Mouse (Mus musculus) forebrain, embryonic 11.5 days (tissue): ENCODE data around the gene Tnnt2. TPM values are rescaled to one million over a fixed set of nuclear protein-coding genes. Genes with fewer than 3 reads are reported as not detected.

Experiments used
- ATAC-seq: fragments of 200-750 bp; cut with Nextera tagmentation; replicated peaks from 2 replicates; pipeline ENCODE4 v1.8.0; 2017; ENCODE audit warnings: moderate TSS enrichment; ENCODE audit not compliant: low FRiP score
- DNase-seq: peaks from one replicate; pipeline ENCODE4 v3.0.0-alpha.2; 2017; ENCODE audit warnings: low spot score
- H3K27ac ChIP-seq: fragments of 300-500 bp; sonication (generic); 2 replicates; pipeline ENCODE4 v1.5.1; 2014; ENCODE audit warnings: low read depth, low read length
- H3K27me3 ChIP-seq: fragments of 300-500 bp; sonication (generic); 2 replicates; pipeline ENCODE4 v1.6.1; 2014; ENCODE audit warnings: mild to moderate bottlenecking, low read length, mixed read lengths; ENCODE audit not compliant: control insufficient read depth, insufficient read depth
- H3K36me3 ChIP-seq: fragments of 300-500 bp; sonication (generic); 2 replicates; pipeline ENCODE4 v1.6.1; 2014; ENCODE audit warnings: mild to moderate bottlenecking, low read length, moderate library complexity, mixed read lengths; ENCODE audit not compliant: control insufficient read depth, insufficient read depth
- H3K4me1 ChIP-seq: fragments of 300-500 bp; sonication (generic); replicated peaks from 2 replicates; pipeline ENCODE4 v1.6.1; 2014; ENCODE audit warnings: low read length, mixed read lengths; ENCODE audit not compliant: control insufficient read depth, insufficient read depth
- H3K4me2 ChIP-seq: fragments of 300-500 bp; sonication (generic); 2 replicates; pipeline ENCODE4 v1.6.1; 2014; ENCODE audit warnings: low read depth, mild to moderate bottlenecking, low read length, moderate library complexity, mixed read lengths; ENCODE audit not compliant: severe bottlenecking
- H3K4me3 ChIP-seq: fragments of 300-500 bp; sonication (generic); 2 replicates; pipeline ENCODE4 v1.5.1; 2014; ENCODE audit warnings: low read depth, low read length
- H3K9ac ChIP-seq: fragments of 300-500 bp; sonication (generic); 2 replicates; pipeline ENCODE4 v1.6.1; 2014; ENCODE audit warnings: low read length
- H3K9me3 ChIP-seq: fragments of 300-500 bp; sonication (generic); 2 replicates; pipeline ENCODE4 v1.6.1; 2016; ENCODE audit warnings: low read length, mixed read lengths; ENCODE audit not compliant: control insufficient read depth
- WGBS: fragments of 180-500 bp; shearing (Covaris S2); extraction: QIAGEN DNeasy Blood & Tissue Kit; methylation state at CpG from one replicate; pipeline ENCODE4 v1.1.7; 2014; 5-methylcytosine and 5-hydroxymethylcytosine counted together
- polyA plus RNA-seq: library from polyadenylated mRNA; unstranded; fragments of >200 nt; fragmentation: Nextera tagmentation; extraction: Ambion mirVana; gene quantifications from 2 replicates; pipeline ENCODE4 v1.2.1, GENCODE M21; 2014

Gene Tnnt2
- 0.25 TPM in 1 of 2 replicates, not detected in the other for polyA plus RNA-seq

- Histone ChIP-seq H3K4me1 (no peaks in the 10 kb centered on the region), H3K36me3 (no peaks in the 10 kb centered on the region), H3K4me3 (no peak within 1 kb of the TSS), H3K27ac (no peak within 1 kb of the TSS), H3K9me3 (no peaks in the 10 kb centered on the region), H3K4me2 (no peak within 1 kb of the TSS), H3K27me3 (no peaks in the 10 kb centered on the region), H3K9ac (no peak within 1 kb of the TSS)
- DNase-seq (no peak), ATAC-seq (no peak)
- 56% methylated on average over 9 of the region's 9 CpGs for WGBS
Measured at GRCm38 (mm10) chr1:135835716-135836483, at the start of gene Tnnt2. Gene Tnnt2, plus strand, starts transcription at chr1:135836354.

- H3K4me2 ChIP-seq: no peak overlapping the region
- no peaks in the 10 kb centered on the region for H3K9me3 ChIP-seq
- no peaks in the 10 kb centered on the region for H3K27me3 ChIP-seq
- 52% methylated on average over 3 of the region's 3 CpGs for WGBS
- no peak overlapping the region for H3K9ac ChIP-seq
- H3K4me1 ChIP-seq: 0 out of 2 replicates have a peak, but pooled peaks cover 3% of the 10 kb centered on the region
- DNase-seq (peak; percentile 87), ATAC-seq (0 out of 2 replicates have a peak, but pooled peaks have one; percentile 33)
- H3K36me3 ChIP-seq: no peaks in the 10 kb centered on the region
- H3K4me3 ChIP-seq: no peak overlapping the region
- H3K27ac ChIP-seq: no peak overlapping the region
Measured at GRCm38 (mm10) chr1:135787799-135788198, 48.4 kb upstream of the Tnnt2 start.

- Histone ChIP-seq H3K9ac (no peak overlapping the region), H3K9me3 (no peaks in the 10 kb centered on the region), H3K4me3 (no peak overlapping the region), H3K4me1 (peaks cover 3% of the 10 kb centered on the region; the same call in 1 of the 2 replicates), H3K36me3 (no peaks in the 10 kb centered on the region), H3K27me3 (0 out of 2 replicates have a peak, but pooled peaks cover 3% of the 10 kb centered on the region), H3K4me2 (no peak overlapping the region), H3K27ac (no peak overlapping the region)
- DNase-seq (no peak), ATAC-seq (no peak)
- 51% methylated on average over 10 of the region's 10 CpGs for WGBS
Measured at GRCm38 (mm10) chr1:135788708-135789107, 47.4 kb upstream of the Tnnt2 start.

- H3K9me3 ChIP-seq: no peaks in the 10 kb centered on the region
- H3K36me3 ChIP-seq: no peaks in the 10 kb centered on the region
- peaks cover 3% of the 10 kb centered on the region; the same call in 1 of the 2 replicates for H3K4me1 ChIP-seq
- H3K4me3 ChIP-seq: no peak overlapping the region
- 0 out of 2 replicates have a peak, but pooled peaks have one; percentile 36 for ATAC-seq
- no peak overlapping the region for H3K9ac ChIP-seq
- H3K27ac ChIP-seq: no peak overlapping the region
- WGBS: 10% methylated on average over 5 of the region's 5 CpGs
- no peak overlapping the region for H3K4me2 ChIP-seq
- DNase-seq: peak; percentile 88
- 0 out of 2 replicates have a peak, but pooled peaks cover 3% of the 10 kb centered on the region for H3K27me3 ChIP-seq
Measured at GRCm38 (mm10) chr1:135789815-135790214, 46.3 kb upstream of the Tnnt2 start.

- no peaks in the 10 kb centered on the region for H3K36me3 ChIP-seq
- no peak overlapping the region for H3K27ac ChIP-seq
- no peak overlapping the region for H3K9ac ChIP-seq
- 0 out of 2 replicates have a peak, but pooled peaks cover 3% of the 10 kb centered on the region for H3K27me3 ChIP-seq
- no peak for DNase-seq
- H3K4me1 ChIP-seq: peaks cover 3% of the 10 kb centered on the region; the same call in 1 of the 2 replicates
- no peak for ATAC-seq
- WGBS: 64% methylated on average over 13 of the region's 13 CpGs
- H3K9me3 ChIP-seq: no peaks in the 10 kb centered on the region
- no peak overlapping the region for H3K4me3 ChIP-seq
- H3K4me2 ChIP-seq: no peak overlapping the region
Measured at GRCm38 (mm10) chr1:135792143-135792939, 43.8 kb upstream of the Tnnt2 start.

GRCm38 (mm10) chr1:135793370-135794215 lies 42.6 kb upstream of the Tnnt2 start:
- DNase-seq (no peak), ATAC-seq (no peak; the same call in 1 of the 2 replicates)
- no peak overlapping the region for H3K27ac ChIP-seq
- H3K4me3 ChIP-seq: peak overlapping the region; percentile 5; the same call in 1 of the 2 replicates
- peaks cover 3% of the 10 kb centered on the region; the same call in 1 of the 2 replicates for H3K4me1 ChIP-seq
- H3K27me3 ChIP-seq: 0 out of 2 replicates have a peak, but pooled peaks cover 3% of the 10 kb centered on the region
- no peaks in the 10 kb centered on the region for H3K36me3 ChIP-seq
- 0 out of 2 replicates have a peak overlapping the region, but pooled peaks have one; percentile 30 for H3K9ac ChIP-seq
- H3K9me3 ChIP-seq: no peaks in the 10 kb centered on the region
- peak overlapping the region; percentile 44 for H3K4me2 ChIP-seq
- WGBS: 18% methylated on average over 25 of the region's 27 CpGs

- H3K36me3 ChIP-seq: no peaks in the 10 kb centered on the region
Measured at GRCm38 (mm10) chr1:135794216-135795134, 41.7 kb upstream of the Tnnt2 start.

More at GRCm38 (mm10) chr1:135794216-135795134, 41.7 kb upstream of the Tnnt2 start:
- H3K4me2 ChIP-seq: no peak overlapping the region; the same call in 1 of the 2 replicates
- no peak overlapping the region for H3K4me3 ChIP-seq
- DNase-seq: no peak
- H3K27me3 ChIP-seq: 0 out of 2 replicates have a peak, but pooled peaks cover 3% of the 10 kb centered on the region
- H3K4me1 ChIP-seq: peaks cover 3% of the 10 kb centered on the region; the same call in 1 of the 2 replicates
- ATAC-seq: no peak
- WGBS: 42% methylated on average over 20 of the region's 20 CpGs
- no peak overlapping the region for H3K27ac ChIP-seq
- no peaks in the 10 kb centered on the region for H3K9me3 ChIP-seq
- no peak overlapping the region for H3K9ac ChIP-seq
